Mouse (Mus musculus) CD4-positive, CD25-positive, alpha-beta regulatory T cell, adult 4 months (primary cell): ENCODE measurements at regions not wholly inside any gene's neighbourhood (a gene's known extent, or its start where the extent isn't known, plus 50 kb on each side); places are given as distances from the start of the nearest gene placed in this dataset.
A peak's percentile ranks its signal among the peaks of the same experiment; 100 is the strongest.

ENCODE experiments used
- ATAC-seq: one replicate; pipeline ENCODE4 v1.8.0; 2017

DNA sequence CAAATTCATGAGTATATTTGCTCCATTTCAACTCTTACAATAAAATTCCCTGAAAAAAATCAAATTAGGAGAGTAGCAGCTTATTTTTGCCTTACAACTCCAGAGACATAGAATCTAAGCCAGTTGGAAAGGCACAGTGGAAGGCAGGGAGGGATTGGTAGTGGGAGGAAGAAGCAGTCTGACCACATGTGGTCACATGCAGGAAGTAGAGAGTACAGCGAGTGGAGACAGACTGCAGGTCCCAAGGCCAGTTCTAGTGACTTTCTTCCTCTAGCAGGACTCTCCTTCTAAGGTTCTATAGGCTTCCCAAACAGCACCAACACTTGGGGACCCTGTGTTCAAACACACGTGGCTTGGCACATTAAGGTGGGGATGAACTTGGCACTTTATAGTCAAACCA is 245.6 kb upstream of the Adgrl4 start:
- no peak for ATAC-seq

GRCm38 (mm10) chr3:151210978-151211377 is 226.7 kb upstream of the Adgrl4 start:
- ATAC-seq, result no peak

DNA sequence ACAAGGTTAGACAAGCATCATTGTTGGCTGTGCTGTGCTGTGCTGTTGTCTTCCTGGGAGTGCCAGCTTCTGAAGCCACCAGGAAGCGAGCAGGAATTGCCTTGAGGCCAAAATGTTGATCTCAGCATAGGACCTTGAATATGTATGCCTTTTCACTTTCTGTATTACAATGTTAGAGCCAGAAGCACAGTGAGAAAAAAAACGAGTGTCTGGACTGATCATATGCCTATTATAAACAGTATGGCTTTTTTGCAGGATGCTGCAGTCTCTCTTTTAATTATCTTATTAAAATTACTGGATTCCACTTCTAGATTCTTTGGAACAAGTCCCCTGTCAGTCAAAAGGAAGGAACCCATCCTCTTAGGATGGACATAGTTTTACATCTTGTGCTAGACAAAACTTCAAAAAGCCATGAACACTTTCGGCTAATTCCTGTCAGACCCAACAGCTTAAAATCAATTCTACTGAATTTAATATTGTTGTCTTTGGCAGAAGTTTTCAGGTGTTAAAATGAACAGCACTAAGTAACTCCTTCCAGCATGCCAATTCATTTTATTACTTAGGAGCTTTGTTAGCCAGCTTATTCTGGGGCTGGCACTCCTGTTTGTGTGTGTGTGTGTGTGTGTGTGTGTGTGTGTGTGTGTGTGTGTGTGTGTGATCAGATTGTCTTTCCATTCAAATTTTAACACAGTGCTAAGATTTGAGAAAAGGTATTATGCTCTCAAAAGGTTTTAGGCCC is 220.8 kb upstream of the Adgrl4 start:
- ATAC-seq, result no peak

GRCm38 (mm10) chr3:151222407-151222806 is 215.3 kb upstream of the Adgrl4 start:
- ATAC-seq, result no peak

DNA sequence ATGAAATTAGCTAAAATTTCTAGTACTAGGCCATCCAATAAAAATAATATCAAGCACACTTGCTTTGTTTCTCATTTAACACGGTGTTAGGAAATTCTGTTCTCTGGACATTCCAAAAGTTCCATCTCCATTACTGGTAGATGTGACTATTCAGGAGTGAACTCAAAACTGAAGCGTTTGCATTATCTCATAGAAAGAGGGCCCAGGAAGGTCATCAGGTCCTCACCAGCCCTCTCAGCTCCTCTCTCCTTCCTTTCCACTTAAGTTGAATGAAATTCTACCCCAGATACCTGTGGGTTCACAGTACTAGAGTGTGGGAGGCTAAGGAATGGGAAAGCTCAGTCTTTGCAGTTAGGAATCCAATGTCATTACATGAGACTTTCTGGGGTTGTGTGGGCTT is 185.2 kb upstream of the Adgrl4 start:
- ATAC-seq, result no peak

DNA sequence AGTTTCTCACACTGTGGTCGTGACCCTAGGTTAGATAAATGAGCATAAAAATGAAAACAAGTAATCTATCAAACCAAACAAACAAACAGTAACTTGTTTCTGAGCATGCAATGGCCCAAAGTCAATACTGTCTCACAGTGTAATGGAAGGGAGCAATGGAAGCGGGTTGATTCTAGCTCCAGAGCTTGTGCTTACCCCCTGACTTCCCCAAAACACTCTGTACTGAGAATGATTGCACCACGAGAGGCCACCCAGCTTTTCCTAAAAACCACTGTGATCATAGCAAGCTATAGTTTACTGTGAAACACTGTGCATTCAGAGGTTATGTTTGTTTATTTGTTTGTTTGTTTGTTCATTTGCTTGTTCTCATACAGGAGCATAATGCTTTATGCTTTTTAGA is 174.9 kb upstream of the Adgrl4 start:
- no peak for ATAC-seq

DNA sequence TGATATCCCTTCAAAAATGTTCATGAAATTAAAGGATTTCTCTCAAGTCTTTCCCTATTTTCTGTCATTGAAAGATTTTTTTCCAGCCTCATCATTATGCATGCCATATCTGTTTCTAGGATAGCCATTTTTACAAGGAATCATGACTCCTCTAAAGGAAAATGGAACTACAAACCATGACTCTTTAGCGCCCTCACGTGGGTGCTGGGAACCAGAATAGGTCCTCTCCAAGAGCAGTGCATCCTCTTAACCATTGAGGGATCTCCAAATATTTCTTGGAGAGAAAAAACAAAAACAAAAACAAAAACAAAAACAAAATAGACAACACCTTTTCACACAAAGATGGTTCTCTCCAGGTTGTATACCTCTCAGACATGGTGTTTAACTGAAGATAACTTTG is 172.0 kb upstream of the Adgrl4 start:
- no peak for ATAC-seq

- no peak for ATAC-seq
Observed at GRCm38 (mm10) chr3:151269514-151269913, 168.2 kb upstream of the Adgrl4 start.

- no peak for ATAC-seq
Observed at GRCm38 (mm10) chr3:151283829-151284228, 153.9 kb upstream of the Adgrl4 start.

GRCm38 (mm10) chr3:151293981-151294605 is 143.6 kb upstream of the Adgrl4 start:
- ATAC-seq, result peak; percentile 39

DNA sequence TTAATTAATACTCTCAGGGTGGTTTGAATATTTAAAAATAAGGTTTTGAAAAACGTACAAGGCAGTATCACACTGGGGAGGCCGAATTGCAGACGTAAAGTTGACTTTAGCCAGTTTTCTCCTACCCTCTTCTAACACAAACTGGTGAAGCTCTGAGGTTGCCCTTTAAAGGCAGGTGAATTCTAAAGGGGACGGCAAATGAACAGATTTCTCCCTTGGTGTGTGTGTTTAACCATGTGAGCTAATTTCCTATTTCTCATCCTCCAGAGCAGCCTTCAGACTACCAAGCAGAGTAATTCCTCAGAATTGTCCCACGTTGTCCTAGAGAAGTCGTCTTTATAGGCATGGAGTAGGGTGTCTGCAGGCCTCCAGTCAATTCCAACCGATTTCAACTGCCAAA is 143.1 kb upstream of the Adgrl4 start:
- no peak for ATAC-seq

DNA sequence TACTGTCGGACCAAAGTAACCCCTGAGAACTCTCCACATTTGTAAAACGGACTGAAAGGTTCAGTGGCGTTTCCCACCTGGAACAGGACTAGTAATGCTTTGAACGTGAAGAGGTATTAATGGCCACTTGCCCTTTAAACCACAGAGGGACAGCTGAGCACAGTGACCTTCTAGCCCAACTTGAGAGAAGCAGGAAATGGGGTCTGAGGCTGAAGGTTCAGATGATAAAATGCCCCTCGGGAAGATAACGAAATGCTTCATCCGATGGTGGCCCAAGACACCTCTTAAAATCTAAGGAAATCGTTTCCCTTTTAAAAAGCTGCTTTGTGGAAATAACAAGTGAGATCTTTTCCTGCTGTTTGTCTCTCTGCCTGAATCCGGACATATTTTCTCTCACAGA is 142.7 kb upstream of the Adgrl4 start:
- ATAC-seq, result no peak

DNA sequence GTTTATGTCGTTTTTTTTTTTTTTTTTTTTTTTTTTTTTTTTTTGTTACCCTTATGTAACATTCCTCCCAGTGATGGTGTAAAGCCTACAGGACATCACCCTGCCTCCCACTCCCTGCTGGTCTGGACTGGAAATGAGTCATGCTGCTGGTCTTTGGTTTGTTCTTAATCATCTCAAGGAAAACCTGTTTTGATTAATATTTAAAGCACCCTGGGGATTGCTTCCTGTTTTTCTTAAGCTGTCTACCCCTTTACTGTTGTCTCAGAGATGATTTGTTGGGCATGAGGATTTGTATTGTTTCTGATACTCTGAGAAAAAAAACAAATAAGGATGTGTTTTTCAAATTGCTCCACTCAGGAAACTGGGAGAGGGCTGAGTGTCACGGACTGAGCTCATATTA is 139.4 kb upstream of the Adgrl4 start:
- ATAC-seq, result no peak

GRCm38 (mm10) chr3:151305402-151305801 is 132.3 kb upstream of the Adgrl4 start:
- ATAC-seq, result peak; percentile 92

- ATAC-seq, result no peak
Observed at GRCm38 (mm10) chr3:151307975-151308374, 129.7 kb upstream of the Adgrl4 start.

DNA sequence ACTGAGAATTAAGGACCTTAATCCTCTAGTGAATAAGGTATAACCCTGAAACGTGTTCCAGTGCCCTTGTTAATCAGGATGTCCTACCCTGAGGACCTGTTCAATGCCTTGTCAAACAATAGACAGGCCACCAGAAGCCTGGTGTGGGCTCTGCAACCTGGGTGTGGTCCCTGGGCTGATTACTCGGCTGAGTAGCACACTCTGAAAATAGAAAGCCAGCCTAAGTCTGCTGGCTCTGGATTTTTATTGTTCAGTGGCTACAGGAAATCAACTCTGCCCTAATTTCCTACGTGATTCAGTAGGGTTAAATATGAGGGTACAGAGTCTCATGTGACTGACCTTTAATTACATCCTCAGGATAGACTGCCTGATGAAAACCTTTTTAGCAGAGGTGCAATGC is 113.9 kb upstream of the Adgrl4 start:
- ATAC-seq, result no peak

DNA sequence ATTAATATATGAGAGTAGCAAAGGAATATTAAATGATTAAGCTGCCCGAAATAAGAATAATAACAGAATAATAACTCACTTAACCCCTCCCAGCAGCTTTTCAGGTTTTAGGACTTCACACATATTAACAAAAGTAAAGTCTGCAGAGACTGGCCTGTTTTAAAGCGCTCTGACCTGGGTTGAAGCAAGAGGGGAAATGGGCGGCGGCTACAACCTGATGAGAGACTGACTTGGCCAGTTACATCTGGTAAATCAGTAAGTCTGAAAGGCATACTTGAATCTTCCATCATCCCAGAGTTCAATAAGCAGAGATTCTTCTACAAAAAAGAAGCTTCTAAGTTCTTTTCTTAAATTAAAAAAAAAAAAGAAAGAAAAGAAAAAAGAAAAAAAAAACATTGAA is 107.9 kb upstream of the Adgrl4 start:
- no peak for ATAC-seq

- no peak for ATAC-seq
Observed at GRCm38 (mm10) chr3:151331906-151332305, 105.8 kb upstream of the Adgrl4 start.

- no peak for ATAC-seq
Observed at GRCm38 (mm10) chr3:151332317-151332687, 105.4 kb upstream of the Adgrl4 start.

DNA sequence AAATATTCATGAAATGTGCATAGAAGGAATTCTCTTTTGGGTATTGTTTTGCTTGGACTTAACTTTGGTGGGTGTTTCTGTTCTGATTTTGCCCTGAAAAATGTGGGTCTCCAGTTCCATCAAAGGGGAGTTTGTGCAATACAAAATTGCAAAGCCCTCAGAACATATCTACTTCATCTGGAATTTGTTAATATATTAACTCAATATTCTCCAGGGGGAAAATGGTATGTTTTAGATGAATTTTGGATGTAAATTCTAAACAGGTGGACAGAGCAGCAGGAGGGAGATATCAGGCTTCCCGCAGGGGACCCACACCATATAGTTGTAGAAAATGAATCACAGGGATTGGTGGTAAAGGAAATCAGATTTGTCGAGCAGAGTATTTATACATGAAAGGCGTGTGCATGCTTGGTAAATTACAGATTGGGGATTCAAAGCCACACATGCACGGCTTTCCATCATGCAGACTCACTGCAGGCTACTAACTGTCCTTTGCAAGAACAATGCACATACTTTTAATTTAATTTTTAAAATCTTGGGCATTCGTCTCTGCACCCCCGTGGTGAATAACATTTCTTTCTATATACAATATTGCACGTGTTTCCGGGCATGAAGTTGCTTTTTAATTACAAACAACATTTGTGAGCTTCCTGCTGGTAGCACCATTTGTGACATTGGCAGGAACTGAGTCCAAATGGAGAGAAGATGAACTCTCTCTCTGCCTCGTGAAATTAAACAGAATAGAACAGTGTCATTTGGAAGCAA is 104.8 kb upstream of the Adgrl4 start:
- no peak for ATAC-seq

GRCm38 (mm10) chr3:151333867-151334341 is 103.8 kb upstream of the Adgrl4 start:
- no peak for ATAC-seq

- no peak for ATAC-seq
Observed at GRCm38 (mm10) chr3:151351481-151352090, 86.1 kb upstream of the Adgrl4 start.

- no peak for ATAC-seq
Observed at GRCm38 (mm10) chr3:151366302-151366701, 71.4 kb upstream of the Adgrl4 start.
